Mouse (Mus musculus): ENCODE measurements at regions not wholly inside any gene's neighbourhood (a gene's known extent, or its start where the extent isn't known, plus 50 kb on each side); places are given as distances from the start of the nearest gene placed in this dataset.

GRCm38 (mm10) chr10:17564895-17565620 lies 158.0 kb upstream of the Cited2 start:
- no peak overlapping the region for H3K4me2 ChIP-seq (ENCODE audit: low read depth, low read length)
- H3K27ac ChIP-seq (ENCODE audit: low read depth), result no peak overlapping the region
- no peaks in the 10 kb centered on the region for H3K9me3 ChIP-seq (ENCODE audit: low read length)
- H3K4me1 ChIP-seq (ENCODE audit: insufficient read depth), result peaks cover 24% of the 10 kb centered on the region
- no peaks in the 10 kb centered on the region for H3K36me3 ChIP-seq (replicated peaks; ENCODE audit: insufficient read depth, low read length)
- no peak for TF ChIP-seq EP300 (IDR thresholded peaks at IDR 0.05; ENCODE audit: low read depth)
- TF ChIP-seq CTCF (IDR thresholded peaks at IDR 0.05; ENCODE audit: low read depth), result no peak
- no peaks in the 10 kb centered on the region for H3K27me3 ChIP-seq (ENCODE audit: insufficient read depth, low read length)
- DNase-seq, result no peak
- ATAC-seq, result no peak
- H3K4me3 ChIP-seq (ENCODE audit: low read depth, low read length), result no peak overlapping the region
- no peak overlapping the region for H3K9ac ChIP-seq (replicated peaks)
- WGBS (ENCODE audit: insufficient replicate concordance), result 39% methylated on average over 6 of the region's 6 CpGs

- Histone ChIP-seq H3K9me3 (ENCODE audit: low read length) (no peaks in the 10 kb centered on the region), H3K36me3 (replicated peaks; ENCODE audit: insufficient read depth, low read length) (no peaks in the 10 kb centered on the region), H3K27ac (ENCODE audit: low read depth) (no peak overlapping the region), H3K4me3 (ENCODE audit: low read depth, low read length) (no peak overlapping the region), H3K4me2 (ENCODE audit: low read depth, low read length) (no peak overlapping the region), H3K4me1 (ENCODE audit: insufficient read depth) (peaks cover 22% of the 10 kb centered on the region), H3K9ac (replicated peaks) (no peak overlapping the region), H3K27me3 (ENCODE audit: insufficient read depth, low read length) (no peaks in the 10 kb centered on the region)
- DNase-seq (no peak), ATAC-seq (no peak)
- 46% methylated on average over 5 of the region's 5 CpGs for WGBS (ENCODE audit: insufficient replicate concordance)
- TF ChIP-seq CTCF (IDR thresholded peaks at IDR 0.05; ENCODE audit: low read depth) (no peak), EP300 (IDR thresholded peaks at IDR 0.05; ENCODE audit: low read depth) (no peak)
Measured at GRCm38 (mm10) chr10:17566975-17567374, 156.0 kb upstream of the Cited2 start.

GRCm38 (mm10) chr10:17567631-17568030 lies 155.4 kb upstream of the Cited2 start:
- Histone ChIP-seq H3K9ac (replicated peaks) (no peak overlapping the region), H3K4me1 (ENCODE audit: insufficient read depth) (peaks cover 16% of the 10 kb centered on the region), H3K27me3 (ENCODE audit: insufficient read depth, low read length) (no peaks in the 10 kb centered on the region), H3K4me2 (ENCODE audit: low read depth, low read length) (no peak overlapping the region), H3K9me3 (ENCODE audit: low read length) (no peaks in the 10 kb centered on the region), H3K4me3 (ENCODE audit: low read depth, low read length) (no peak overlapping the region), H3K27ac (ENCODE audit: low read depth) (no peak overlapping the region), H3K36me3 (replicated peaks; ENCODE audit: insufficient read depth, low read length) (no peaks in the 10 kb centered on the region)
- DNase-seq, result no peak
- ATAC-seq, result no peak
- 61% methylated on average over 3 of the region's 3 CpGs for WGBS (ENCODE audit: insufficient replicate concordance)
- no peak for TF ChIP-seq CTCF (IDR thresholded peaks at IDR 0.05; ENCODE audit: low read depth)

- Histone ChIP-seq H3K9ac (replicated peaks) (no peak overlapping the region), H3K9me3 (ENCODE audit: low read length) (no peaks in the 10 kb centered on the region), H3K36me3 (replicated peaks; ENCODE audit: insufficient read depth, low read length) (no peaks in the 10 kb centered on the region), H3K27me3 (ENCODE audit: insufficient read depth, low read length) (no peaks in the 10 kb centered on the region), H3K4me2 (ENCODE audit: low read depth, low read length) (no peak overlapping the region), H3K4me1 (ENCODE audit: insufficient read depth) (peaks cover 4% of the 10 kb centered on the region), H3K4me3 (ENCODE audit: low read depth, low read length) (no peak overlapping the region), H3K27ac (ENCODE audit: low read depth) (no peak overlapping the region)
- TF ChIP-seq EP300 (IDR thresholded peaks at IDR 0.05; ENCODE audit: low read depth) (no peak), CTCF (IDR thresholded peaks at IDR 0.05; ENCODE audit: low read depth) (no peak)
- 70% methylated on average over 6 of the region's 6 CpGs for WGBS (ENCODE audit: insufficient replicate concordance)
- ATAC-seq, result peak; percentile 23; the same call in 1 of the 2 replicates
- DNase-seq, result no peak
Measured at GRCm38 (mm10) chr10:17569577-17570113, 153.4 kb upstream of the Cited2 start.

GRCm38 (mm10) chr10:17574894-17575293 lies 148.1 kb upstream of the Cited2 start:
- H3K9me3 ChIP-seq (ENCODE audit: low read length), result no peaks in the 10 kb centered on the region
- DNase-seq, result no peak
- no peak overlapping the region for H3K9ac ChIP-seq (replicated peaks)

GRCm38 (mm10) chr10:17575448-17576332 lies 147.3 kb upstream of the Cited2 start:
- Histone ChIP-seq H3K4me1 (ENCODE audit: insufficient read depth) (peaks cover 20% of the 10 kb centered on the region), H3K9me3 (ENCODE audit: low read length) (no peaks in the 10 kb centered on the region), H3K27me3 (ENCODE audit: insufficient read depth, low read length) (no peaks in the 10 kb centered on the region), H3K4me3 (ENCODE audit: low read depth, low read length) (no peak overlapping the region), H3K4me2 (ENCODE audit: low read depth, low read length) (peak overlapping the region; percentile 27), H3K36me3 (replicated peaks; ENCODE audit: insufficient read depth, low read length) (no peaks in the 10 kb centered on the region), H3K27ac (ENCODE audit: low read depth) (peak overlapping the region; percentile 66; the same call in 1 of the 2 replicates), H3K9ac (replicated peaks) (no peak overlapping the region)
- WGBS (ENCODE audit: insufficient replicate concordance), result 30% methylated on average over 10 of the region's 10 CpGs
- TF ChIP-seq CTCF (IDR thresholded peaks at IDR 0.05; ENCODE audit: low read depth) (no peak), EP300 (IDR thresholded peaks at IDR 0.05; ENCODE audit: low read depth) (peak; percentile 15; the same call in 1 of the 2 replicates)
- ATAC-seq, result peak; percentile 57
- no peak for DNase-seq

More at GRCm38 (mm10) chr10:17574894-17575293, 148.1 kb upstream of the Cited2 start:
- no peaks in the 10 kb centered on the region for H3K27me3 ChIP-seq (ENCODE audit: insufficient read depth, low read length)
- peaks cover 20% of the 10 kb centered on the region for H3K4me1 ChIP-seq (ENCODE audit: insufficient read depth)
- no peak overlapping the region for H3K4me3 ChIP-seq (ENCODE audit: low read depth, low read length)
- 6% methylated on average over 3 of the region's 3 CpGs for WGBS (ENCODE audit: insufficient replicate concordance)
- peak overlapping the region; percentile 66; the same call in 1 of the 2 replicates for H3K27ac ChIP-seq (ENCODE audit: low read depth)
- TF ChIP-seq CTCF (IDR thresholded peaks at IDR 0.05; ENCODE audit: low read depth), result no peak
- no peak for TF ChIP-seq EP300 (IDR thresholded peaks at IDR 0.05; ENCODE audit: low read depth)
- no peak overlapping the region for H3K4me2 ChIP-seq (ENCODE audit: low read depth, low read length)
- no peak for ATAC-seq
- no peaks in the 10 kb centered on the region for H3K36me3 ChIP-seq (replicated peaks; ENCODE audit: insufficient read depth, low read length)

All from liver, postnatal 0 days (tissue).